Mouse (Mus musculus) cerebral cortex, adult 2 months (tissue): ENCODE results near the gene Birc6.

ENCODE experiments used
- WGBS: fragments of 180-500 bp; shearing (Covaris S2); methylation state at CpG from one replicate; pipeline ENCODE4 v1.1.7; 2018; 5-methylcytosine and 5-hydroxymethylcytosine counted together

Birc6 gene

DNA sequence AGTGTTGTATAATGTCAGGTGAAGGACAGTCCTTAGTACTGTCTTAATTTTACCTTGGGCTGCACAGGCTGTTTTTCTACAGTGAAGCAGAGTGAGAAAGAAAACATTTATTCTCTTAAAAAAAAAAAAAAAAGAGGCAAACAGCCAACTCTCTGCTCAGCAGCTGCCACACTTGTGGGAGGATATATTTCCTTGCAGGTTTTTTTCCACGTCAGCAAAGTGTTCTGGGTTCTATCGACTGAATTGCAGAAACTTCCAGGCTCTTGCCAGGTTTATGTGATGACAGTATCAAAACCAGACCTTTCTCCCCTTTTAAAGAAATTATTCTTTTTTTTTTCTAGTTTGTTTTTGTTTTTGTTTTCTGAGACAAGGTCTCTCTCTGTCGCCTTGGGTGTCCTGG is 188.5 kb downstream of the Birc6 start:
- 31% methylated on average over 3 of the region's 3 CpGs for WGBS

DNA sequence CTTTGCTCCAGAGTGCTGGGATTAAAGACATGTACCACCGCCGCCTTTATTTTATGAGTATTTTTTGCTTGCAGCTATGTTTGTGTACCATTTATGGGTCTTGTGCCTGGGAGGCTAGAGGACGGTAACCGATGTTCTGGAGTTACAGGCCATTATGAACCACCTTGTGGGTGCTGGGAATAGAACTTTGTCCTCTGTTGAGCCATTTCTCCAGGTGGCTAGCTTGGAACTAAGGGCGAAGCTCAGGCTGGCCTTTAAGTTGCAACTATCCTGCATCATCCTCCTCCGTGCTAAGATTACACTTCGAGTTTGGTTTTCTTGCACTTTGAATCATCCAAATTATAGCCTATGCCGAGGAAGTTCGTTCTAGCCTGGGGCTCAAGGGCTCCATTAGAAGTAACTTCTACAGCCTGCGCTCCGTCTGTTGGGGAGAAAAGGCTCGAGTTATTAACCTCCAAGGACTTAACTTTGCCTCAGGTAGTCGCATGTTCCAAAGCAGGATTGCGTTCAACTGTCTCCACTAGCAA is 189.1 kb downstream of the Birc6 start:
- 9% methylated on average over 14 of the region's 14 CpGs for WGBS

DNA sequence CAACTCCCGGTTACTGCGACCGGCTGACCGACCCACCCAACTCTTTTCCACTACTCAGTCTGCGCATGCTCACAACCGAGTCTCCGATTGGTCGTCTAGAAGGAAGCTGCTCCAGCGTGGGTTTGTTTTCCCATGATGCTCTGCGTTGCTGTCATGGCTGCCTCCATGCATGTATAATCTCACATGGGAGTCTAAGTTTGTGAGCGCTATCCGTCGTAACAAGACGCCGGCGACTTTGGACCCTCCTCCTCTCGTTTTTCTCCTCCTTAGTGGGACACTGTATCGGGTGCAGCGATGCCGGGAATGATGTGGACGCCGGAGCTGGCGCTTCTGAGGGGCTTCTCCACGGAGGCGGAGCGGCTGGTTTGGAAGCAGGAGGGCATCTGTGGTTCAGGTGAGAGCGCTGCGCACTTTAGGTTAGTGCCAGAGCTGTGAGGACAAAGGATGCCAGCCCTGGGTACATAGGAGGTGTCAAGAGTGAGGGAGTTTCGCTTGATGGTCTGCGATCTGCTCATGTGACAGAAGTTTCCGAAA is 189.6 kb downstream of the Birc6 start, which contains the start of gene Ttc27:
Gene Ttc27 (plus strand): TSS at position 115 of the 534 bp plus-strand sequence.
- WGBS: under 1% methylated on average over 31 of the region's 31 CpGs

DNA sequence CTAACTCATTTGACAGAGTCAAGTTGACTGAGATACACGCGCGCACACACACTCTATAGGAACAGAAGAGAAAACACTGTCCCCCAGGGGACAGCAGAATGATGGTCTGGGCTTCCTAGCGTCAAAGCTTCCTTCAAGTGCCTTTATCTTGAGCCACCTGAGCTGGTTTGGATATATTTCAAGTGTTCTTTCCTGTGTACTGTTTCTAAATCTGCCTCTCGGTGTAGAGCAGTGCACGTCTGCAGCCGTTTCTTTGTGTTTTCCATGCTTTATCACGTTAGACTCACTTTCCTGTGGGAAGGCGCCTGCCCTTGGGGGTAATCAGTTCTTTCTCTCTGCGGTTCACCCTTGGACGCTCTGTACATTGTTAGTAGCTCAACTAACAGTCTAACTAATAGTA is 207.3 kb downstream of the Birc6 start:
- 90% methylated on average over 11 of the region's 11 CpGs for WGBS

DNA sequence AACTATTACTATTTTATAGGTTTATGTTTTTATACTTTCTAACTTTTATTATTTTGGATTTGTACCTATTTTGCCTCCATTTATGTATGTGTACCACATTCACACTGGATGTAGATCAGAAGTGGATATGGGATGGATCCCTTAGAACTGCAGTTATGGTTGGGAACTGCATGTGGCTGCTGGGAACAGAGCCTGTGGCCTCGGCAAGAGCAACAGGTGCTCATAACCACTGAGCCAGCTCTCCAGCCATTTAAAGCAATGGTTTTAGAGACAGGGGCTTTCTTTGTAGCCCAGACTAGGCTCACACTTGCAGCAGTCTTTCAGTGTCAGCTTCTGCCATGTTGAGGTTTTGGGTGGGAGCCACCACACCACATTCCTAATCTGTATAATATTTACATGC is 221.6 kb downstream of the Birc6 start:
- 74% methylated on average over 1 of the region's 1 CpGs for WGBS

DNA sequence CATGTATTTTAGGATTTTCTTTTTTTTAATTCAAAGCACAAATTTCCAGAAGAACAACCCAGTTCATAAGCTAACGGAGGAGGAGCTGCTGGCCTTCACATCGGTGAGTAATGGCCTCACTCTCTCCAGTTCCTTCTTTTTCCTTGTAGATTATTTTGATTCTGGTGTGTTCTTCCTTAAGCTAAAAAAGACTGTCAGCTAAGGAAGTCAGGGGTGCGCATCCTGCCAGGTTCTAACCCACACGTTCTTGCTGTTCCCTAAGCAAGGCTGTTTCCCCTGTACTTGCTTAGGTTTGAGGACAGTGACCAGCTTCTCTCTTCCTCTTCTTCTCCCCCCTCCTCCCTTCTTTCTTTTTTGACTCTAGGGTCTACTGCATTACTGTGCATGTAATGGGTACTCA is 222.9 kb downstream of the Birc6 start:
- 51% methylated on average over 4 of the region's 4 CpGs for WGBS
